Mouse (Mus musculus) frontal cortex, adult 2 months (tissue): ENCODE data around the gene Rftn1. TPM values are rescaled to one million over a fixed set of nuclear protein-coding genes. Genes with fewer than 3 reads are reported as not detected.

ENCODE experiments used
- DNase-seq, 2 experiments: peaks; one replicate each; pipeline ENCODE4 v3.0.0; 2022; ENCODE audit warnings: low spot score in 1 of 2; ENCODE audit errors: extremely low spot score in 1 of 2
- polyA plus RNA-seq: library from polyadenylated mRNA; depleted of rRNA; stranded (reverse); fragments of >200 nt; gene quantifications from 2 replicates; pipeline ENCODE4 v1.2.3, GENCODE M21; 2012

Gene Rftn1
- polyA plus RNA-seq, 1 experiment, result 10.7 TPM

GRCm38 (mm10) chr17:50037416-50037815, 153.1 kb downstream of the Rftn1 start:
- no peak for DNase-seq

DNA sequence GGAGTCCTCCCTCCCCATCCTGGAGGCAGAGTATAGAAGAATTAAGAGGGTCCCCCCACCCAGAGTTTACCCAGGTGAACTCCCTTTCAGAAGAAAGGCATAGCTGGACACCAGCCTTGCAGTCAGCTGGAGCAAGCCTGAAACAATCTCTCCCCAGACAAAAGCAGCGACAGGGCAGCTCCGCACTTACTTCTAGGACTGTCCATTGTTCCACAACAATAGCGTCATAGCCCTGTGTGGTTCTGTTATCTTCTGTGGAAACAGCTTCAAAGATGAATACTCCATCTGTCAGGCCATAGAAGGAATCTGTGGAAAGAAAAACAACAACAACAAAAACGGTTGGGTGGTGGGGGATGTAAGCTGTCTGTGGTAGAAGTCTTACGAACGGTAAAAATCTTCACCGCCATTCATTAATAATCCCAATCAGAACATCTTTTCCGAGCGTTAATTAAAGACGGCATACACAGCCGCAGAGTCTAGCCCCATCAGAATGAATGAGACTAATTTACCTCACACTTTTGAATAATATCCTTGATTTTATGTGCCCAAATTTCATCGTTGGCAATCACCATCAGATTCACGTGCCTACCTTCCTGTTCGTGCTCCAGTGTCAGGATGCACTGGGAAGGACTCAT, 153.6 kb downstream of the Rftn1 start:
- DNase-seq, result no peak

- no peak for DNase-seq
These were observed 156.8 kb downstream of the Rftn1 start for GRCm38 (mm10) chr17:50033698-50034097.

GRCm38 (mm10) chr17:50031548-50032491, 158.7 kb downstream of the Rftn1 start:
- DNase-seq, result no peak

GRCm38 (mm10) chr17:50025651-50026050, 164.8 kb downstream of the Rftn1 start:
- no peak for DNase-seq

DNA sequence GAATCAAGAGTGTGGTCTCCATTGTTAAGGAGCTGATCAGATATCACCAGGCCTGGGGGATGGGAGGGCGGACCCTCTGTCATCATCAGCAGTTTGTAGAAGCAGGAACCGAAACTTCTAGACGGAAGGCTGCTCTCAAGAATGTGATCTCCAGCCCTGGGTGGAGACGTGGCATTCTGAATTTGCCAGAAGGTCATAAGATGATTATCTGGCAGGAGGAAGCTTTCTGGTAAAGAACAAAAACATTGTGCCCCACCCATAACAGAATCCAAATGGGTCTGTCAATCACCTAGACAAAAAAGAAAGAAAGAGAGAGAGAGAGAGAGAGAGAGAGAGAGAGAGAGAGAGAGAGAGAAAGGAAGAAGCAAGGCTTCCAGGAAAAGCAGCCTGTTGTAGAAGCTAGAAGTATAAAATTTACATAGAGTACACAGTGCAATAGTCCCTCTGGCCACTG, 165.3 kb downstream of the Rftn1 start:
- no peak for DNase-seq

DNA sequence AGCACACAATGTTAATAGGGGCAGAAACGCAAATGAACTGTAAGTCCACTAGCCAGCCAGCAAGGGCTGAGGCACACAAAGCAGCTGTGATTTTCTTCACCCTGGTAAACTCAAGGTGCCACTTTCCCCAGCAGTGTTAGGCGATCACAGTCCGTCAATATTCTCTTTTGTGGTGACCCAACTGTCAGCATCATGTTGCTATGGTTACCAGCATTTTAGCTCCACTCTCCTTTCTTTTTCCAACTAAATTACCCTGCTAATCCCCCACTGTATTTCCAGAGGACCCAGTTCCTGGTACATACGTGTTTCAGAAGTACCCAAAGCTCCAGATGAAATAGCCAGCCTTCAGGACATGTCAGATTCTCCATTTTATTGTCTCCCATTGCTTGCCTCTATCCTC, 169.1 kb downstream of the Rftn1 start:
- DNase-seq, result no peak

DNA sequence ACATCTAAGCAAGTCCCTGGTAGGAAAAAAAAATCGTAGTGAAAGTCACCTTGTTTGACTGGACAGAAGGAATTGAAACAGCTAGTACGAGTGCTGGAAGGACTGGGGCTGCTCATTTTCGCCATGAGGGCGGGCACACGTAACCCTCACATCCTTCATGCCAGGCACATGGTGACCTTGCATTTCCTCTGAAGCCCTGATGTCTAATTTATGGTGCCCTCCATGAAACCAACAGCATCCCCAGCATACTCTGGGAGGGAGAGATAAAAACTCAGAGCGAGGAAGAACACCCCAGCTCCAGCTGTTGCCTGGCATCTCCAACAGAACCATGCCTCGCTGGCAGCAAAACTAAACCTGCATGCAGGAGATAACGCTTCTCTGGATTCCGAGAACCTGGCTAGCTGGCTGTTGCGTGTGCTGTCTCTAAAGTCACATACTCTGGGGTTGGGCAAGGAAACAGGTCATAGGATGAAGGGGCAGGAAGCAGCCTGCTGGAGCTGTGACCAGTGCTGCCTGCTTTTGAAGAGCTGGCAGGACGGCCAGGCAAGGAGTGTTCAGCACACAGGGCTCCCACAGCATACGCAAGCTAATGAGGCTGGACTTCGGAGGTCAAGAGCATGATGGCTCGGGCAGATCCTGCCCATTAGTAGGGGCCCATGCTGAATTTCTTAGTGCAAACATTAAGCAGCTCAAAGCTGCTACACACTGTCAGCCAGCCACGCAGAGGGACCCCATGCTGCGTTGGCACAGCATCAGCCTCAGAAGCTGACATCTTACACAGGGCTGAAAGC, 170.1 kb downstream of the Rftn1 start:
- DNase-seq, result no peak

DNA sequence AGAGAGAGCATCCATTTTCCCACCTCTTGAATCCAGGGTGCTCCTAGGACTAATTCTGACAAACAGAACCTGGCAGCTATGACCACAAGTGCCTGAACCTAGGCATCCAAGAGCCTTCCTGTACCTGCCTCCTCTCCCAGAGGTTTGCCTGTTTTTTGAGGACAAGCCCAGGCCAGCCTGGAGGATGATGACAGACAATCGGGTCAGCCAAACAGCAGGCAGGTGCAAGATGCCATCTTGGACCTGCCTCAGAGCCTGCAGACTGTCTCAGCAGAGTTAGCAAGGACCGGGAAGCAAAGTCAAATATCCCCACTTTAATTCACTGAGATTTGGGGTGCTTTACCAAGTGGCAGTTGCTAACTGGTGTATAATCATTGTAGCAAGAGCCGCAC, 170.7 kb downstream of the Rftn1 start:
- no peak for DNase-seq

DNA sequence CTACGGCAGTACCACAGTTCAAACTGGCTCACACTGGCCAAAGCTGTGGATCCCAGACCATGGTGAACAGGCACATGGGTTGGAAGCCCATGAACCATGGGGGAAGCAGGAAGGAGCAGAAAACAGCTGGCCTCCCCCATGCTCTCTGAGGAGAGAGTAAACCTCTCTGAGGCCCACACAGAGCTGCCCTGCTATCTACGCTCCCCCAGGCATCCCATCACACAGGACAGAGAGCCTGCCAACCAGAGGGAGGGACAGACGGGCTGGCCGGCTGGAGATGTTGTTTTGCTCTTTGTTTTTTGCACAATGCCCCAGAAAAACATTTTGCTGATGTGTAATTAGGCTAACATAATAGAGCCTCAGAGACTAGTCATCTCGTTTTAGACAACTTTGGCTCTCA, 171.4 kb downstream of the Rftn1 start:
- DNase-seq, result no peak

DNA sequence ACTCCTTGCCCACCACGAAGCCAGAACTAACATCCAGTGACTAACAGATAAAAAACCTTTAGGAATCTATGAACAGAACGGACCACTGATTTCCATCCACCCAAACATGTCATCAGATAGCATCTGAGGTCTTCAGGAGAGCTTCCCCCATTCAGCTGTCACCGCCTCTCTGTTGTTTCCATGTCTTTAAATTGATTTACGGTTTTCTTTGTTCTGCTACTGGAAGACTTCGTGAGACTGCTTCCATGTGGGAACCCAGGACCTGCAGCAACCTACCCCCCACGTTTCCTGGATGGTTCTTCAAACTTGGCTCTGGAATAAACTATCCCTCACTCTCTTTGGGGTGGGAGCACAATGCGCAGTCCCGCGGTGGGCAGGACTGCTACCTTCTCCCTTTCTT, 175.8 kb downstream of the Rftn1 start:
- DNase-seq, result no peak

DNA sequence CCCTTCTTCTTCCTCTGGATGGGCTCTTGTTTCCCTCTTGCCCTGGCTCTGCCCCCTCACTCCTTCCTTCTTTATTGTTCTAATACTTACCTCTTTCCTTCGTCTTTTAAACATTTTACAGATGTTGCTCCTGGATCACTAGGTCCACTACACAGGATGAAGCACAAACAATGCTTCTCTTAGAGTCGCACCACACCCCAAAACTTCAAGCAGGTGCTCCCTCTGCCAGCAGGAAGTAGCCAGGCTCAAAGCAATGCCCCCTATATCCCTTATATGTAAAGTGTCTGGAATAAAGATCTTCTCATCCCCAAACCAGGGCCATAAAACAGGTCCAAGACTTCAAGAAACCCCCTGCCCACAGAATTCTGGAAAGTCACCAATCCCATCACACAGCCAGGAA, 176.6 kb downstream of the Rftn1 start:
- no peak for DNase-seq

- no peak for DNase-seq
These were observed 180.4 kb downstream of the Rftn1 start for GRCm38 (mm10) chr17:50010096-50010495.

DNA sequence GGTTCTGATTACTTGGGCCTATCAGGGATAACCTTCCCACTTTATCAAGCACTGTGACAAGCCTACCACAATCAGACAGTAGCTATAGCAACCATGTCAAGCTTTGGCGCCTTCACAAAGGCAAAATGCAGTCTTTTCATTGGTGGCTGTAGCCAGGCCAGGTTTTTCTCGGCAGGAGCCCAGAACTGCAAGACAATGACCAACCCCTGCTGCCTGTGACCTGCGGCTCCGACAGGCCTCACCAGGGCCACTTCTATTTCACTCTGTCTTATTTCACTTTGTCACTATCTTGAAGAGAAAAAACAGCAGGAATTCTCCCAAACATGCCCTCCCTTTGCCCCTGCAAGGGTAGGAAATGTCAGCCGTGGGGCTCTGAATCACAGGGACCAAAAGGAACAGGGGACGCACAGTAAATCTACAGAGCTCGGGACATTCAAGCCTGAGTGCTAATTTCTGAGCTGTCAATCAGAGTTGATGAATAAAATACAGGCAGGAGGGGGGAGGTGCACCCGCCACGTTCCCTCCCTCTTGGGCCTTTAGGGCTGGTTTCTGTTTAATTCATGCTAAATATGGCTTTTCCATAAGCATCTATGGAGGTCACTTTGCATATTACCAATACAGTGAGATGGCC, 183.6 kb downstream of the Rftn1 start:
- peak in 1 of 2 experiments; percentile 36 for DNase-seq

- no peak for DNase-seq
These were observed 184.1 kb downstream of the Rftn1 start for GRCm38 (mm10) chr17:50006338-50006720.

DNA sequence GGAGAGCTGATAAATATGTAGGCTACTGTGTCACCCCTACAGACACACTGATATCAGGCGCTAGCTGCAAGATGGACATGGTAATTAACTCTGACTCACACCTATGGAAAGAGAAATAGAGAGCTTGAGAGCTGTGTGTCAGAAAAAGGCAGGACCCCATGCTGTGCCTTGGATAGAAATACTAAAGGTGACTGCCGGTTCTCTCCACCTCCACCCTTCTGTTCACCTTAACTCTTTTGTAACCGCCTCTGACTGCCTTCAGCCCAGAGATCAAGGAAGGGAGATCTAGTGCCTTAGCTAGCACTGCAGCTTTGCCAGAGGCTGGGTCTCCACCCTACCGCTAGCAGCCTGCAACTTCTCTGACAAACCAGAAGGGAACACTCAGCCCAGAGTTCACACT, 187.3 kb downstream of the Rftn1 start:
- DNase-seq, result no peak

DNA sequence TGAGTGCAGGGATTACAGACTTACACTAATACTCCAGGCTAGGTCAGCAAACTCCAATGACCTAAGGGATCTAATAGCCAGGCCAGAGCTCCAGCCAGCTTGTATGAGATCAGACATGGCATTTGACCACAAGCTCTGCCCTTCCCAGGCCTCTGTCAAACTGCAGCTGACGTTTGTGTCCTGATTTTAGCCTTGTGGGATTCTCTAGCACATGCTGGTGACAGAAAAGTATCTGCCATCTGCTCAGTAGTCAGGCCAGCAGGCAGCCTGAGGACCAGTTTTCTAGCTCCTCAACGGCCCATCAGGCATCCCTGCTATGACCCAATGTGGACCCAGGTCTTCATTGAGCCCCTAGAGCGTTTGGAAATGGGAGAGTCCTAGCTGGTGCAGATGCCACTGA, 188.3 kb downstream of the Rftn1 start:
- DNase-seq, result no peak

- no peak for DNase-seq
These were observed 188.7 kb downstream of the Rftn1 start for GRCm38 (mm10) chr17:50001754-50002153.

- no peak for DNase-seq
These were observed 189.9 kb downstream of the Rftn1 start for GRCm38 (mm10) chr17:50000580-50000979.

DNA sequence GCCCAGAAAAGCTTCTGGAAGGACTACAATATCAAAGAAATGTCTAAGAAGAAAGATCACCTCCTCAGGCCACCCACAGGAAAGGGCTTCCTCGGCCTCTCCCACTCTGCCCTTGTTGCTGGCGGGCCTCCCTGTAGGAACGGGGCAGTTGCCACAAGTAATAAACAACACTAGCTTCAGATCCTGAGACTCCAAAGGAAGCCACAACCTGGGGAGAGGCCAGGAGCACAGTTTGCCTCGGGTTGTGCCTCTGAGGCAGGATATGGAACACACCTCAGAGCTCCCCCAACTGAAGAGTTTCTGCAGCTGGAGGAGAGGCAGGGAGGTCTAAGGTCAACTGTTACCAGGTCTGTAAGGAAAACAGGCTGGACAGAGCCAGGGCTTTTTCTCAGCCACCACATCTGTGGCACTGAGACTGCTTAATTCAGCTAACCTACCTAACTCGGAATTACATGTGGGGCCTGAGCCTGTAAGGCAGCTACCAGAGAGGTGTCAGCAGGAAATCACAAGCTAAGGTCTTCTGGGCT, 193.8 kb downstream of the Rftn1 start:
- DNase-seq, result no peak
